Mouse (Mus musculus) stomach, postnatal 0 days (tissue): ENCODE results near the gene Gm11397. TPM values are rescaled to one million over a fixed set of nuclear protein-coding genes. Genes with fewer than 3 reads are reported as not detected.
"Not testable (repeated sequence)": the region's sequence is repeated elsewhere in the genome, so short reads cannot be mapped to it uniquely, and the experiment has no call there.

Source experiments
- ATAC-seq: fragments of 200-750 bp; cut with Nextera tagmentation; 2 replicates; pipeline ENCODE4 v1.8.0; 2017; ENCODE audit not compliant: low FRiP score, low TSS enrichment
- DNase-seq: peaks from one replicate; pipeline ENCODE4 v3.0.0-alpha.2; 2016; ENCODE audit warnings: low spot score
- H3K27ac ChIP-seq: fragments of 300-500 bp; sonication (generic); replicated peaks from 2 replicates; pipeline ENCODE4 v1.5.1; 2014; ENCODE audit warnings: mild to moderate bottlenecking, control low read depth
- H3K27me3 ChIP-seq: fragments of 300-500 bp; sonication (generic); 2 replicates; pipeline ENCODE4 v1.6.1; 2014; ENCODE audit warnings: low read length; ENCODE audit not compliant: control insufficient read depth, insufficient read depth
- H3K36me3 ChIP-seq: fragments of 300-500 bp; sonication (generic); 2 replicates; pipeline ENCODE4 v1.6.1; 2014; ENCODE audit warnings: low read length, mixed read lengths; ENCODE audit not compliant: control insufficient read depth, insufficient read depth
- H3K4me1 ChIP-seq: fragments of 300-500 bp; sonication (generic); replicated peaks from 2 replicates; pipeline ENCODE4 v1.6.1; 2014; ENCODE audit warnings: antibody characterized with exemption; ENCODE audit not compliant: control insufficient read depth, insufficient read depth
- H3K4me2 ChIP-seq: fragments of 300-500 bp; sonication (generic); replicated peaks from 2 replicates; pipeline ENCODE4 v1.6.1; 2014; ENCODE audit warnings: low read depth, mild to moderate bottlenecking, control low read depth, moderate library complexity
- H3K4me3 ChIP-seq: fragments of 300-500 bp; sonication (generic); 2 replicates; pipeline ENCODE4 v1.5.1; 2014; ENCODE audit warnings: low read depth, low read length, control low read depth
- H3K9ac ChIP-seq: fragments of 300-500 bp; sonication (generic); 2 replicates; pipeline ENCODE4 v1.6.1; 2014; ENCODE audit warnings: mild to moderate bottlenecking, low read length, control low read depth, mixed read lengths
- H3K9me3 ChIP-seq: fragments of 300-500 bp; sonication (generic); 2 replicates; pipeline ENCODE4 v1.6.1; 2016; ENCODE audit warnings: low read length; ENCODE audit not compliant: control insufficient read depth
- WGBS: fragments of 180-500 bp; shearing (Covaris S2); extraction: QIAGEN DNeasy Blood & Tissue Kit; methylation state at CpG from one replicate; pipeline ENCODE4 v1.1.7; 2014; 5-methylcytosine and 5-hydroxymethylcytosine counted together
- polyA plus RNA-seq: library from polyadenylated mRNA; unstranded; fragments of >200 nt; fragmentation: Nextera tagmentation; extraction: Ambion mirVana; gene quantifications from 2 replicates; pipeline ENCODE4 v1.2.1, GENCODE M21; 2015

Gm11397 gene
- not detected in 2 replicates for polyA plus RNA-seq

DNA sequence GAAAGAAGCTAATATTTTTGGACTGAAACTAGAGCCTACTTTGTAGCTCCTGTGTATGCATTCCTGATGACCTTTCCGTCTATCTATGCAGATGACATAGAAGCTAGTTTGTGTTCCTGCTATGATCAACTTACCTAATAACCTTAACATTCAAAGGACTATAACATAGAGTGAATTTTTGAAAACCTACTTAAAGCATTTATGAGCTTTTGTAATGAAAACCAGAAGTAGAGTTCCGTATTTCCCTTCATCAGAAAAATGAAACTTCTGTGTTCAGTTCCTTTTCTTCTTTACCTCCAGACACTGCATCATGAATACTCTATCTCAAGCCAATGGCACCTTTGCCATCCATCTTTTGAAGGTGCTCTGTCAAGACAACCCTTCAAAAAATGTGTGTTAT lies at the start of gene Gm11397:
Gm11397 (plus strand) TSS at position 301 of the 400 bp plus-strand sequence.
- not testable (repeated sequence) for H3K27ac ChIP-seq, ATAC-seq, H3K4me2 ChIP-seq, H3K27me3 ChIP-seq, H3K9me3 ChIP-seq, H3K4me3 ChIP-seq, H3K9ac ChIP-seq, DNase-seq, H3K4me1 ChIP-seq, H3K36me3 ChIP-seq
- 100% methylated on average over 2 of the region's 2 CpGs for WGBS

DNA sequence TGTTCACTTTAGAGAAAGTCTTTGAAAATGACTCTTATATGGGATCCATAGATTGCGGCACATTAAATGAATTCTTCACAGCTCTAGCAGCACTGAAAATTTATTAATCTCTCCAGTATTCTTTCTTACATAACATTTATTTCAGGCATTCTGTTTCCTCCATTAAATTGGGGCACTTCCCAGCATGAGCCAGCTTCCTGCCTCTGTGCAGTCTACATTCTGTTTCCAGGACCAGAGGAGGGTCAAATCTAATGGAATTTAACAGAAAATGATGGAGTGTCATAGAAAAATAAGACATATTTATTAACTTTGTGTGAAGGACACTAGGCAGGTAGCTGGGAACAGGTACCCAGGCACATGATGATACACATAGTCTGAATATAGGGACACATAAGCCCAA lies 38.9 kb upstream of the Gm11397 start:
- not testable (repeated sequence) for H3K27ac ChIP-seq, H3K4me3 ChIP-seq, DNase-seq, ATAC-seq, H3K4me1 ChIP-seq, H3K36me3 ChIP-seq, H3K27me3 ChIP-seq, H3K4me2 ChIP-seq, H3K9me3 ChIP-seq, H3K9ac ChIP-seq
- no CpG with 5 or more reads among the region's 1 CpGs for WGBS

DNA sequence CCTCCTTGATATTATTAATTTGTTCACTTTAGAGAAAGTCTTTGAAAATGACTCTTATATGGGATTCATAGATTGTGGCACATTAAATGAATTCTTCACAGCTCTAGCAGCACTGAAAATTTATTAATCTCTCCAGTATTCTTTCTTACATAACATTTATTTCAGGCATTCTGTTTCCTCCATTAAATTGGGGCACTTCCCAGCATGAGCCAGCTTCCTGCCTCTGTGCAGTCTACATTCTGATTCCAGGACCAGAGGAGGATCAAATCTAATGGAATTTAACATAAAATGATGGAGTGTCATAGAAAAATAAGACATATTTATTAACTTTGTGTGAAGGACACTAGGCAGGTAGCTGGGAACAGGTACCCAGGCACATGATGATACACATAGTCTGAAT lies 37.2 kb downstream of the Gm11397 start:
- not testable (repeated sequence) for H3K9me3 ChIP-seq, H3K27ac ChIP-seq, H3K9ac ChIP-seq, H3K4me1 ChIP-seq, H3K27me3 ChIP-seq, DNase-seq, H3K36me3 ChIP-seq, H3K4me2 ChIP-seq, H3K4me3 ChIP-seq, ATAC-seq

Other genes with a start within 250 kb of the Gm11397 start
- gene Serpinb9c, start 236.0 kb upstream of the Gm11397 start, polyA plus RNA-seq, result not detected in 2 replicates
- not detected in 2 replicates for gene Serpinb9d, start 202.8 kb upstream of the Gm11397 start, polyA plus RNA-seq
- gene Serpinb9e, start 146.1 kb upstream of the Gm11397 start, polyA plus RNA-seq, result not detected in 2 replicates
- gene Serpinb9f, start 71.7 kb upstream of the Gm11397 start, polyA plus RNA-seq, result not detected in 2 replicates
- gene Serpinb9g, start 89.0 kb downstream of the Gm11397 start, polyA plus RNA-seq, result not detected in 2 replicates